Comparison of ENCODE assay signal across 14 mouse cellular contexts in genomic region chr15:5811154-5811732, GRCm38 (mm10).
A peak's percentile ranks its signal among the peaks of the same experiment; 100 is the strongest.
DNase-seq lines count a peak whose midpoint lies in the region; ATAC-seq and TF ChIP-seq lines count a peak whose summit lies in the region.
"Had no signal": no experiment of that assay in that cellular context is flagged by ENCODE, and none has a peak within 500 bp of the region (broad histone marks: within the 10 kb centered on the region; RNA-seq: fewer than 3 reads in every experiment).

No protein-coding gene starts in this region.

- H3K4me1 ChIP-seq in heart, embryonic 15.5 days (replicated peaks): 0 out of 2 replicates have a peak, but pooled peaks cover 4% of the 10 kb centered on the region
- peaks cover 6% of the 10 kb centered on the region for H3K4me1 ChIP-seq in heart, embryonic 12.5 days (replicated peaks)
- H3K4me1 ChIP-seq in midbrain, postnatal 0 days (ENCODE audit: insufficient read depth, low read length): no peaks in the 10 kb centered on the region
- H3K4me1 ChIP-seq in midbrain, embryonic 15.5 days: no peaks in the 10 kb centered on the region
- H3K4me1 ChIP-seq in limb, embryonic 15.5 days: 0 out of 2 replicates have a peak, but pooled peaks cover 8% of the 10 kb centered on the region
- no peaks in the 10 kb centered on the region for H3K4me1 ChIP-seq in forebrain, embryonic 13.5 days
- H3K4me1 ChIP-seq: midbrain, embryonic 12.5 days had no signal

- peak; percentile 31; the same call in 1 of the 2 replicates for ATAC-seq in heart, embryonic 15.5 days (replicated peaks; ENCODE audit: insufficient number of reproducible peaks, insufficient read depth, low FRiP score, low read depth)
- ATAC-seq in heart, embryonic 12.5 days (ENCODE audit: insufficient number of reproducible peaks, low FRiP score): no peak
- 0 out of 2 replicates have a peak, but pooled peaks have one; percentile 31 for ATAC-seq in midbrain, postnatal 0 days (ENCODE audit: low FRiP score)
- no peak for ATAC-seq in midbrain, embryonic 15.5 days (replicated peaks)
- ATAC-seq in limb, embryonic 15.5 days (ENCODE audit: insufficient number of reproducible peaks, low FRiP score, low TSS enrichment, low read depth): peak; percentile 63; the same call in 1 of the 2 replicates
- no peak for ATAC-seq in forebrain, embryonic 13.5 days
- ATAC-seq: liver, postnatal 0 days had no signal

- no peak overlapping the region for H3K27ac ChIP-seq in heart, embryonic 15.5 days
- no peak overlapping the region for H3K27ac ChIP-seq in heart, embryonic 12.5 days (ENCODE audit: poor library complexity, severe bottlenecking)
- no peak overlapping the region for H3K27ac ChIP-seq in midbrain, postnatal 0 days (ENCODE audit: low read depth, low read length)
- no peak overlapping the region for H3K27ac ChIP-seq in midbrain, embryonic 15.5 days
- H3K27ac ChIP-seq in limb, embryonic 15.5 days: no peak overlapping the region
- no peak overlapping the region for H3K27ac ChIP-seq in forebrain, embryonic 13.5 days
- H3K27ac ChIP-seq: midbrain, embryonic 12.5 days had no signal

- 73% methylated on average over 9 of the region's 9 CpGs for WGBS in heart, embryonic 15.5 days
- 64% methylated on average over 9 of the region's 9 CpGs for WGBS in heart, embryonic 12.5 days
- 79% methylated on average over 9 of the region's 9 CpGs for WGBS in midbrain, postnatal 0 days
- WGBS in midbrain, embryonic 15.5 days: 86% methylated on average over 9 of the region's 9 CpGs
- 50% methylated on average over 9 of the region's 9 CpGs for WGBS in limb, embryonic 15.5 days
- WGBS in forebrain, embryonic 13.5 days: 92% methylated on average over 9 of the region's 9 CpGs

- H3K27me3 ChIP-seq in heart, embryonic 15.5 days: no peaks in the 10 kb centered on the region
- H3K27me3 ChIP-seq in heart, embryonic 12.5 days (replicated peaks): no peaks in the 10 kb centered on the region
- H3K27me3 ChIP-seq in midbrain, postnatal 0 days (ENCODE audit: insufficient read depth, low read length): no peaks in the 10 kb centered on the region
- H3K27me3 ChIP-seq in midbrain, embryonic 15.5 days (replicated peaks): no peaks in the 10 kb centered on the region
- no peaks in the 10 kb centered on the region for H3K27me3 ChIP-seq in limb, embryonic 15.5 days
- no peaks in the 10 kb centered on the region for H3K27me3 ChIP-seq in forebrain, embryonic 13.5 days
- H3K27me3 ChIP-seq: midbrain, embryonic 12.5 days had no signal

- H3K9me3 ChIP-seq in heart, embryonic 15.5 days (replicated peaks): no peaks in the 10 kb centered on the region
- H3K9me3 ChIP-seq in heart, embryonic 12.5 days (replicated peaks): no peaks in the 10 kb centered on the region
- no peaks in the 10 kb centered on the region for H3K9me3 ChIP-seq in midbrain, postnatal 0 days (ENCODE audit: low read length)
- H3K9me3 ChIP-seq in midbrain, embryonic 15.5 days: no peaks in the 10 kb centered on the region
- no peaks in the 10 kb centered on the region for H3K9me3 ChIP-seq in limb, embryonic 15.5 days
- H3K9me3 ChIP-seq in forebrain, embryonic 13.5 days (replicated peaks): no peaks in the 10 kb centered on the region
- H3K9me3 ChIP-seq: midbrain, embryonic 12.5 days had no signal

- H3K9ac ChIP-seq in heart, embryonic 15.5 days: no peak overlapping the region
- H3K9ac ChIP-seq in heart, embryonic 12.5 days: no peak overlapping the region
- no peak overlapping the region for H3K9ac ChIP-seq in midbrain, postnatal 0 days (replicated peaks; ENCODE audit: low read length, poor library complexity, severe bottlenecking)
- H3K9ac ChIP-seq in midbrain, embryonic 15.5 days: no peak overlapping the region
- H3K9ac ChIP-seq in limb, embryonic 15.5 days: no peak overlapping the region
- H3K9ac ChIP-seq in forebrain, embryonic 13.5 days: no peak overlapping the region
- H3K9ac ChIP-seq: liver, postnatal 0 days; midbrain, embryonic 12.5 days had no signal

- DNase-seq in midbrain, postnatal 0 days (ENCODE audit: low spot score): peak; percentile 12
- peak; percentile 40 for DNase-seq in forelimb bud, embryonic 11.5 days (ENCODE audit: low read depth, low spot score)
- DNase-seq in layer of hippocampus, adult 18-20 months (ENCODE audit: low spot score in 2 of 2): no peak
- DNase-seq: cerebellum, adult 9-11 months; kidney, adult 18-20 months; liver, postnatal 0 days; right cerebral cortex, postnatal 14 days had no signal

- no peaks in the 10 kb centered on the region for H3K36me3 ChIP-seq in heart, embryonic 15.5 days
- H3K36me3 ChIP-seq in heart, embryonic 12.5 days: no peaks in the 10 kb centered on the region
- no peaks in the 10 kb centered on the region for H3K36me3 ChIP-seq in midbrain, postnatal 0 days (ENCODE audit: insufficient read depth, low read length)
- H3K36me3 ChIP-seq in midbrain, embryonic 15.5 days (replicated peaks): no peaks in the 10 kb centered on the region
- H3K36me3 ChIP-seq in limb, embryonic 15.5 days: no peaks in the 10 kb centered on the region
- H3K36me3 ChIP-seq in forebrain, embryonic 13.5 days (ENCODE audit: poor library complexity, severe bottlenecking): no peaks in the 10 kb centered on the region
- H3K36me3 ChIP-seq: midbrain, embryonic 12.5 days had no signal

- no peak for TF ChIP-seq CTCF in midbrain, postnatal 0 days (IDR thresholded peaks at IDR 0.05)

- no peak overlapping the region for H3K4me3 ChIP-seq in heart, embryonic 15.5 days
- H3K4me3 ChIP-seq in heart, embryonic 12.5 days: no peak overlapping the region
- H3K4me3 ChIP-seq in midbrain, postnatal 0 days (ENCODE audit: low read depth, low read length): no peak overlapping the region
- H3K4me3 ChIP-seq in midbrain, embryonic 15.5 days: no peak overlapping the region
- H3K4me3 ChIP-seq in limb, embryonic 15.5 days: no peak overlapping the region
- H3K4me3 ChIP-seq in forebrain, embryonic 13.5 days: no peak overlapping the region
- H3K4me3 ChIP-seq: erythroblast, embryonic 14.5 days; midbrain, embryonic 12.5 days had no signal

- H3K4me2 ChIP-seq in heart, embryonic 15.5 days: no peak overlapping the region
- H3K4me2 ChIP-seq in heart, embryonic 12.5 days: no peak overlapping the region
- no peak overlapping the region for H3K4me2 ChIP-seq in midbrain, postnatal 0 days (ENCODE audit: low read depth, low read length, poor library complexity, severe bottlenecking)
- no peak overlapping the region for H3K4me2 ChIP-seq in midbrain, embryonic 15.5 days
- H3K4me2 ChIP-seq in limb, embryonic 15.5 days: no peak overlapping the region
- no peak overlapping the region for H3K4me2 ChIP-seq in forebrain, embryonic 13.5 days
- H3K4me2 ChIP-seq: midbrain, embryonic 12.5 days had no signal

Comparison
In these comparisons a context has a peak if more than half of its experiments do, and no peak if none do; other contexts are left out.
1. ATAC-seq: peak in heart, embryonic 15.5 days (single experiment), midbrain, postnatal 0 days (single experiment) and limb, embryonic 15.5 days (single experiment); none in heart, embryonic 12.5 days (single experiment), midbrain, embryonic 15.5 days (single experiment) and forebrain, embryonic 13.5 days (single experiment).
2. DNase-seq: peak in midbrain, postnatal 0 days (single experiment) and forelimb bud, embryonic 11.5 days (single experiment); none in layer of hippocampus, adult 18-20 months (0 of 2).